Mouse (Mus musculus) right cerebral cortex, adult 18-20 months (tissue): ENCODE results near the gene Arcn1.
"Not testable (repeated sequence)": the region's sequence is repeated elsewhere in the genome, so short reads cannot be mapped to it uniquely, and the experiment has no call there.

Experiments used
- DNase-seq: peaks from one replicate; pipeline ENCODE4 v3.0.0; 2022; ENCODE audit warnings: mixed read lengths

The Arcn1 gene

DNA sequence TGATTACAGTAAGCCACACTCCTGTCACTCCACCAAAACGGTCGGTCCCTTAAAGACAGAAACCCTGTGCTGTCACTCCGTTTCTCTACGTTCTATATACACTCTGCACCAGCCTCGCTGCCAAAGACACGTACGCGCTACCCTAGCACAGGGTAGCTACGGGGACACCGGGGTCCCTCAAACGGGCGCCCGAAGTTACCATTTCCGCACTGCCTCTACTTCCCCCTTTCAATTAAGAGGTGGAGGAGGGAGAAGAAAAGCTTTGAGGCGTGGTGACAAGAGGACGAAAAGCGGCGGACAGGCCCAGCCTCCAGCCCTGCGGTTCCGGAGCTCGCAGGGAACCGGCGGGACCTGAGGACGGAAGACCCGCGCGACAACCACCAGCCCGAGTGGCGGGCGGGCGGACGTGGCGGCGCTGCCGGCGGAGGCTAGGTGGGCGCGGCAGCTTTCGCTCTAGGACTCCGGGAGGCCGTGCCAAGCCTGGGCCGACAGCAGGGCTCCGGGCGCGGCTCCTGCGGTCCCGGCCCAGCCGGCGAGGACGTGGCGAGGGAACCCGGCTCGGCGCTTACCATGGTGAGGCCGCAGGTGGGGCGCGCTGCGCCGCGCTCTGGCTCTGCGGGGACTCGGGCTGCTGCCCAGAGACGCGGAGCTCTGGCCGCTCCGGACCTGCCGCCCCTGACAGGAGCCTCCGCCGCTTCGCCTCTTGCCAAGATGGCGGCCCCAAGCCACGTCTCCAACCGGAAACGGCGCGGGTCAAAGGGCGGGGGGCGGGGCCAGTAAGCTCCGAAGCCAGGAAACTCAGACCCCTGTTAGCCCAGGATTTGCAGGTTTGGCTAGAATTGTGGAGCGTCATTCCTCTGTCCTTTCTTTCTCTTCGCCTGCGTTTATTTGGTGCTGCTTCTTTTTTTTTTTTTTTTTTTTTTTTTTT is at the start of gene Arcn1, which contains the start of gene Ift46:
Gene Arcn1, minus strand, starts transcription at position 745 of the 928 bp plus-strand sequence.
Gene Ift46, plus strand, starts transcription at position 808 of the 928 bp plus-strand sequence.
- peak; percentile 87 for DNase-seq

DNA sequence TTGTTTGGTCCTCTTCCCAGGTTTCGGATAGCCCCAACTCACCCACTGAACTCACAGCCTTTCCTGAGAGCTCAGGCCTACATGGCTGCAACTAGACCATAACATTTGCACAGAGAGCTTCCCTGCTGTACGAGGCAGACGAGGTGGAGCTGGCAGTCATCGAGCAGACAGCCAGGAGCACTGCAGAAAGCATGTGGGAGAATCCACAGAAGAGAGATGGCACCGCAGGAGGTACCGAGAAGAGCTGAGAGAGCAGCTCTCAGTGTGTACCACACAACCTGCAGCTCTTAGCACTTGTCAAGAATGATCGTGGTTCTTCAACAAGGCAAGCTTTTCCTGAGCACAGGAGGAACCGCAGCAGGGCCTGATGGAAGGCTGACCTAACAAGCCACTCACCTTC is 46.5 kb upstream of the Arcn1 start:
- DNase-seq, result no peak

DNA sequence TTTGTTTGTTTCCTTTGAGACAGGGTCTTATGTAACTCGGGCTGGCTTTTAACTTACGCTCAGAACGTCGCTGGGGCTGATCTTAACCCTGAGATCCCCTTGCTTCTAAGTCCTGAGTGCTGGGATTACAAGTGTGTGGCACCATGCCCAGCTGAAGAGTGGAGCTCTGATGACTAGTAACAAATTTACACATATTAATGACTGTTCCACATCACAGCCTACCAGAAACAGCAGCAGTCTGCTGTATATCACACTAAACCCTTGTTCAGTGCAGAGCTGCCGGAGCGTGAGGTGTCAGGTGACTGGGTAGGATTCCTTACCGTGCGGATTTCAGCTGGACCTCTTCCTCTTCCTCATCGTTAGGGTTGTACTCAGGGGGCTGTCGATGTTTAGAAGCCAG is 42.7 kb upstream of the Arcn1 start:
- DNase-seq, result no peak

DNA sequence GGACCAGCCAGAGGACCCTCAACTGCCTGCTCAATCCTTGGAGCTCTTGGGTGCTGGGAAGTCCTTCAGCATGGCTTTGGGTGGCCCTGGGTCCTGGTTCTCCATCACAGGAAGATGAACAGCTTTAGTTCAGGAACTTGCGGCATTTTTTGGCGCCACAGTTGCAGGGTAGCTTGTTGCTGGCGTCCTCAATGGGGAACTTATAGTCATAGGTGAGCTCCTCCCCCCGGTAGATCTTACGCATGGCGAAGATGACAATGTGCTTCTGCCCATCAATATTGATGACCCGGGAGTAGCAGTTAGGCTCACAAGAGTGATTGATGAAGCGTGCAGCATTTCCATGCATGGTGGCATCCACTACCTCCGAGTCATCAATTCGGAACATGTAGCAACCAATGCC is 40.1 kb upstream of the Arcn1 start:
- DNase-seq, result no peak

DNA sequence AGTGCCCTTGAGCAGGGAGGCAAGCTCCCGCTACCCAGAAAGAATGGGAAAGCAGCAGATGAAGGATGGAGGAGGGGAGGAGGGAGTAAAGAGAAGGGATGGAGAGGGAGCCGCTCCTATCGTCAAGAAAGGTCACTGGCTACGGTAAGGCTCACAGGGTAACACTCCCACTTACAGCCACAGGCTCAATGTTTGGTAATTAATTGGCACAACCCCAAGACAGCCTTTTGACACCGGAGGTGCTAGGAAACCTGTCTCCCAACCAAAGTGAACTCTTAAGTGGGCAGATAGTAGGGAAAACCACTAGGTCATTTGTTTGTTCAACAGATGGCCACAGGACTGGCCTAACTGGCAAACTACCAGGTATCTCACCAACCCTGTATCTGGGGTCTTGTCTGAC is 39.5 kb upstream of the Arcn1 start:
- DNase-seq, result no peak

DNA sequence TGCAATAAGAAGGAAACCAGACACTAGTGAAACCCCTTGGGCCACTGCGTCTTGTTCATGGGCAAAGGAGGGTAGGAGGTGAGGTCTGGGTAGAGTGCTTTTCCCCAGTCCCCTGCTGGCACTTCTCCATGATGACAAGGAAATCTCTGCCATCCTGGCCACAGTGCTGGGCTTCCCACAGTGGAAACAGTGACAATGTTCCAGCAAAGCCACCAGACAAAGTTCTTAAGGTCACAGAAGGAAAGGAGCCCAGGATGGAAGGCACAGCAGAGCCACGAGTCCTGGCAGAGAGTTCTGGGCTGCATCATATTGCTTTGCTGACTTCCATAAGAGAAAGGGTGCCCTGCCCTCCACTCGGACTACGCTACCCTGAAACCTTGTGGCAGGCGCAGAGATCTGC is 37.9 kb upstream of the Arcn1 start:
- DNase-seq, result no peak

DNA sequence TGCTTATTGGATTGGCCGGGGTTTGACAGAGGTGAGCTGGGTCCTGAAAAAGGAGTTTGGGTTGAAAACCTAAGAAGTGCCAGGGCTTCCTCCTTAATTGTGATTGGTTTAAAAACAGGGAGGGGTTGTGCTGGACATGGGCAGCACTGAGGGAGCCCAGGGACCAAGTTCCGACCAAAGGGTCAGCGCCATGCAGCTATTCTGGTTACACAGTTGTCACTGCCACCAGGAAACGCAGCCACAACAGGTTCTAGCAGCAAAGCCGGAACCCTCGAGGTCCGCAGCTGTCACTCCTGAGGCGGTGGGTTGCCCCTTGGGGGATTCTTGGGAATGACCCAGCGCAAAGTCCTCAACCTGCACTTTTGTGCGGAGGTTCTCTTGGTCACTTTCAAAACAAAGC is 37.0 kb upstream of the Arcn1 start:
- DNase-seq, result no peak

DNA sequence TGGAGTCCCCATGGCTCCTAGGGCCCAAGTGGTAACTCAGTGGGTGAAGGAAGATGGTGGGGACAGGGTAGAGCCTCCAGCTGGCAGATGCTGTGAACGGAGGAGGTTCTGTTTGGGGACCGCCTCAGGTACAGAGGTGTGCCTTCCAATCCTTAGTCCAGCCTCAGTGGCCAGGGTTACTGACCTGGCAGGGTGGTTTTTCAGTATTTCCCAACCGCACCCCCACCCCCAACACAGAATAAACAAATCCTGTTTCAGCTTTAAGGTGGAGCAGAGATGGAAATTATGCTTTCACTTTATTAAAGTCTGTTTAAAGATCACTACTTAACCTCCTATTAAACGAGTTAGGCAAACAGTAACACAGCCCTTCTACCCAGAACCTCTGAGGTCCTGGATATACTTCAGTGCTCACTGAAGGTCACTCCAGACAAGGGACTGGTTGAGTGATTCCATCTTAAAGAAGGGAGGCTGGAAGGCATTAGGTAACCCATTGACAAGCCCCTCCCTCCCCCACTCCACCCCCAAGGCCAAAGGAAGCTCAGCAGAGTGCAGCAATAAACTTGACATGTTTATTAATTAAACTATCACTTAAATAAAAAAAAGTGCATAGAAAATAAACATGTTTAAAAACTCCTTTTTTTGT is 35.3 kb upstream of the Arcn1 start, which contains the start of gene Ttc36:
Gene Ttc36, minus strand, starts transcription at position 265 of the 643 bp plus-strand sequence.
- DNase-seq, result no peak

DNA sequence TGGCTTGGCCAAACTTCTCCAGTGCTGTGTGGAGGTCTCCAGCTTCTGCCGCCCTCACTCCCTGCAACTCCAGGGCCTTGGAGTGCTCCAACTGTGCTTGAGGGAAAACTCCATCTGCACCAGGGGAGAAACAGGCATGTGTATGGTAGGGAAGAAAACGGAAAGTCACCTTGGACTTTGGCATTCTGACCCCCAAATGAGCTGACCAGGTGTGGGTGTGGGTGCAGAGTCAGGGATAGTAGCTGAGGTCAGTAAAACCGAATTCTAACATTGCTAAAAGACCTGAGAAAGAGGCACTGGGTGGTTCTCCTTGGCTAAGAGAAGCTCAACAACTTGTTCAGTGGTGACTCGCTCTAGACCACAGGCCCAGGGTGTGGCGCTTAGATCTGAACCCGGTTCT is 34.0 kb upstream of the Arcn1 start:
- DNase-seq, result no peak

DNA sequence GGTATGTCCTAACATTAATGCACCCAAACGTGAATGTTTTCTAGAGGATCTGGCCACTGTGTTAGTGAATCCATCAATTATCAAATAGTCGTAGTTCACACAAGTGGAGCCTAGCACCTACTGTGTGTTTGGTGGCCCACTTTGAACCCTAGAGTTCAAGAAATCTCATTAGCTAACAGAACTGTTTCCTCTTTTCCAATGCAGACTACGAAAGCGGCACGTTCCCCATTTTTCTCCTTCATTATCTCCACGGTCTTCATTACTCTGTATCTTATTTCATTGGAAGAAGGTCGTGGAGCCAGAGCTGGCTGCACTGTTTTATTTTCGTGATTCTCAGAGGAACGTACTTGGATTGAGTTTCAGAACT is 32.3 kb upstream of the Arcn1 start:
- DNase-seq, result no peak

DNA sequence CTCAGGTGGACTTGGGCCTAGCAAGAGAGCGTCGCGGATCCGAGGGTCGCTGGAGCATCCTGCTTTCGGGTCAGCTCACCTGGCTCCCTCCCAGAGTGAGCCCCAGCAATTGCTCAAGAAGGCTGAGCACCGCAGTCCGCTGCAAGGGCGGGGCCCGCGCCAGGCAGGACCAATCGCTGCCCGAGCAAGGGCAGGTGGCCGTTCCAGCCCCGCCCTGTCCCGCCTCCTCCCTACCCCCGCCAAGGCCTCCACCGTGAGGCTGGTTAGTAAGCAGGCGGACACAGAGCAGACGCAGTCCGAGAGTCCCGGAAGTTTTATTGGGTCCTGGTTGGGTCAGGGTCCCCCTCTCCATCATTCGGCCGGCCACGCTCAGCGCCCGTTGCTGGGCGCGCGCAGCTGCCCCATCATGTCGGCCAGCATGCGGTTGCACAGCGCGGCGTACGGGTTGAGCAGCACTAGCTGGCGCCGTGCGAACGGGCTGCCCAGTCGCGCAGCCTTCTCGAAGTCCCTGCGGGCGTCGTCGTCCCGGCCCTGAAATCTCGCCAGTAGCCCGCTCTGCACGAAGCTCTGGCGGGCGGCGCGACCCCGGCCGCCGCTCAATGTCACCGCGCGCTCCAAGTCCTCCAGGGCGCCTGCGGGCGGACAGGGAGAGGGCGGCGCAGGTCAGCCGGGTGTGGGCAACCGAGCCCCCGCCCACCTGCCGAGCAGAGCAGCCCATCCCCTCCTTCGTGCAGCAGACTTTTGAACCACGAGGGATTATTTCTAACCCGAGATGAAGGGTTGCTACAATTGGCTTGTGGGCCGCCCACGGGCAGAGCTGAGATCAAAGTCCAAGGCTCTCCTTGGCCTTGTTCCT is 31.7 kb upstream of the Arcn1 start, which contains the start of gene Tmem25:
Gene Tmem25, minus strand, starts transcription at position 206 of the 856 bp plus-strand sequence.
- DNase-seq, result peak; percentile 94

DNA sequence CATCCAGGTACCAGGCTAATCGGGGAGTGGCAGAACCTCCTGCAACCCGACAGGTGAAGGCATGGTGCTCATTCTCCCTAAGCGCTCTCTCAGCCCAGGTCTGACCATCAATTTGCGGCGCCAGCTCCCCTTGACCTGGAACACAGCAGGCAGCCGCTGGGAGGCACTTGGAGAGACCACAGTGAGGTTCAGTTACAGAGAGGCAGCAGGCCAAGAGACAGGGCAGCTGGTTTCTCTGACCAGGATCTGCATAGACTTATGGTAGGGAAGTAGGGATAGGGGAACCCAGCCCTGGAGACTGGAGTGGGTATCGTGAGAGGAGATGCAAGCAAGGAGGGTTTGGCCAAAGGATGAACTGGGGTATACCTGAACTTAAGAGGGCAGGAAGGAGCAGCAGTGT is 30.7 kb upstream of the Arcn1 start:
- DNase-seq, result no peak

DNA sequence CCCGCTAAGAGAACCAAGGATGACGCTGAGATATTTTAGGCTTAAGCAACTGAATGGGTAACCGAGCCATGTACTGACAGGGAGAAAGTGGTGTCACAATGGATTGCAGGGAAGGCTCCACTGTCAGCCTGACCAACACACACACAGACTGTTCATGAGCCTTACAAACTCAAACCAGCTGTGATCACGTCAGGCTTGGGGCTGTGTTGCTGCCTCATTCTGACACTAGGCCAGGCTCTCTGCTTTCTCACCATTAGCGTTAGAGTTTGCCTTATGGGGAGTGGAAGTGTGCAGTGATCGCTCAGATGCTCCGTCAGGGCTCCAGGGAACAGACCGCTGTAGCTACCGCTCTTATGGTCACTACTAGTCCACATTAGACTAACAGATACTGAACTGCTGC is 25.2 kb upstream of the Arcn1 start:
- no peak for DNase-seq

DNA sequence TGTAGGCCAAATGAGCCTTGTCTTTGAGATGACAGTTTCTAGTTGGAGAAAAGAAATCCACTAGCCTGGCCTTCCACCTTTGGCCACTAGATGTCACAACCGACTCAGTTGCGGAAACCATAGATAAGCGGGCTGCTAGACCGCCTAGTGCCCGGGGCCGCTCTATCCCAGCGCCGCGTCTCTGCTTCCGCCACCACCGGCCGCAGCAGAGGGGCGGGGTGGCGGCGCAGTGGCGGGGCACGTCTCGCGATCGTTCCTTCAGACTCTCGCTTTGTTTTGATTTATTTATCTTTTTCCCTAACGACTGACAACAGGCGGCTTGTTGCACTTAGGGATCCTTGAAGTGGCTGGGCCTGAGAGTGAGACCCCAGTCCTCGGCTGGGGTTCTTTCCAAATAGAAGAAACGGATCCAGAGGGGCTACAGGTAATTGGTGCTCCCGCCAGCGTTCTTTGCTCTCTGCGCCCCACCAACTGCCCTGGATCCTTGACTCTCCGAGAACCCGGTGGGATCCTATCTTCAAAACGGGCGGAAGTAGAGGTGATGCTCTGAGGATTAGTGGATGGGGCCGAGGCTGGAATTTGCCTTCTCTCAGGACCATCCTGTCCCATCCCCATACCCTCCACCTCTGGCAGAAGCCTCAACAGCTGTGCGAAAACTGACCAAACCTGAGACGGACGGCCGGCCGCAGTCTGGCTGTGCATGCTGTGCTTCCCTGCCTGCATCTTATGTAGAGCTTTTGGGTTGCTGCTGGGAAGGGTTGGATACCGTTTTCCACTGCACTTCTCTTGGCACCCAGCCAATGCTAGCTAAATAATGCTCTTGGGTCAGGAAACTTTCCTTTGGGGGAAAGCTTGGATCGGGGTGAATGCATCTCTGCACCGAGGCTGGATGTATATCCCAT is 5.4 kb upstream of the Arcn1 start:
- peak; percentile 94 for DNase-seq

DNA sequence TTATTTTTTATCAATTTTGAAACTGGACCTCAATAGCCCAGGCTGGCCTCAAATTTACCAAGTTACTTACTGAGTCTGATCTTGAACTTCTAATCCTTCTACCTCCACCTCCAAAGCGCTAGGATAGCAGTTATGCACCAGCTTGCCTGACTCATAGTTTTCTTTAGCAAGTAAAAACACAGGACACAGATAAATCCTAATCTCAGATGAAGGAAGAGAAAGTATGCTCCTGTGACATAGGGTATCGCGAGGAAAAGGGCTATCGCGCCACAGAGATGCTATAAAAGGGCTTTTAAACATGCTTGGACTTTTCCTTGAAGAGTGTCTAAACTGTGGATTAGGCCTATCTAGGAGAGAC is 4.7 kb upstream of the Arcn1 start:
- DNase-seq, result no peak

DNA sequence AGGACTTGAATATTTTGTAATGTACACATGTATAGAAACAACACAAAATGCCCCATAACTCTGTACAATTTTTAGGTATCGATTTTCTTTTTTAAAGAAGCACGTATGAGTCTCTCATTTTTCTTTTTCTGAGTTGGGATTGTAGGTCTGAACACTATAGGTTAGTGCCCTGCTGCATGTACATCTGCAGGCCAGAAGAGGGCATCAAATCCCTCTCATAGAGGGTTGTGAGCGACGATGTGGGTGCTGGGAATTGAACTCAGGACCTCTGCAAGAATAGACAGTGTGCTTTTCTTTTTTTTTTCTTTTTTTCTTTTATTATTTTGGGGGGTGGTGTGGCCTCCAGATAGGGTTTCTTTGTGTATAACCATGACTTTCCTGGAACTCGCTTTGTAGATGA is 3.7 kb upstream of the Arcn1 start:
- DNase-seq, result no peak

DNA sequence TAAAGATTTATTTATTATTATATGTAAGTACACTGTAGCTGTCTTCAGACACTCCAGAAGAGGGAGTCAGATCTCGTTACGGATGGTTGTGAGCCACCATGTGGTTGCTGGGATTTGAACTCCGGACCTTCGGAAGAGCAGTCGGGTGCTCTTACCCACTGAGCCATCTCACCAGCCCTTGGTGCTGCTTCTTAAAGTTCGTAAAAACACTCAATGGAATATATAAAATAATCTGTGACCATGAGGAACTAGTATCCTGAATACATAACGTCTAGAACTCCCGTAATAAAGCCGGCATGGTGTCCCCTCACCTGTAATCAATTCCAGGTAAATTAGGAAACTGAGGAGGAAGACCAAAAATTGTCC is 367 bp upstream of the Arcn1 start:
- DNase-seq, result not testable (repeated sequence)

DNA sequence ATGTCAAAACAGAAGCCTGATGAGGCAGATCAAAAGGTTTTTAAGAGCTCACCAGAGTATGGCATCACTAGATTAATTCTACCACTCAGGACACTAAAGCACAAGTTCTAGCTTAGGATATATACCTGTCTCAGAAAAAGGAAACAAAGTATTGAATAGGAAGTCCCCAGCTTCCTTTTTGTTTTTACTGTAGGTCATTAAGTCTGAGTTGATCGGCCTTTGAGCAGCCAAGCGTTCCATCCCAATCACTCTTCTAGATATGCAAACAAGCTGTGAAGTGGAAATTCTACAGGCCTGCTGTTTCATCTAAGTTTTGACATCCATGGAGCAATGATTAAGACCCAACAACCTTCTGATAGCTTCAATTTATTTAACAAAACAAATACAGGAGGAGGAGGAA is 6.8 kb downstream of the Arcn1 start:
- no peak for DNase-seq

DNA sequence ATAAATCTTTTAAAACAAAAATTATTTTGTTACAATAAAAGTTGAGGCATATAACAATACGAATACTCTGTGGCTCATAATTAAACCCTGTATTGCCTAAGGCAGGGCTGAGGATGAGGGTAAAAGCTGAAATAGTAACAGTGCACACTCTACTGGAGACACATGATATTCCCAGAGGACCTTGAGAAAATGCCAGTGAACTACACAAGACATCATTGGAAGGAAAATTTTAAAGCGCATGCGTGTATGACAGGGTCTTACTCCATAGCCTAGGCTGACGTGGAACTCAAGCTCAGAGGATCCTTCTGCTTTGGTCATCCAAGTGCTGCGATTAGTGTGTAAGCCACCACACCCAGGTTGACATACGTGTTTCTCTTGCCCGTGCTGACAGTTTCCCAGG is 19.2 kb downstream of the Arcn1 start:
- DNase-seq, result no peak

DNA sequence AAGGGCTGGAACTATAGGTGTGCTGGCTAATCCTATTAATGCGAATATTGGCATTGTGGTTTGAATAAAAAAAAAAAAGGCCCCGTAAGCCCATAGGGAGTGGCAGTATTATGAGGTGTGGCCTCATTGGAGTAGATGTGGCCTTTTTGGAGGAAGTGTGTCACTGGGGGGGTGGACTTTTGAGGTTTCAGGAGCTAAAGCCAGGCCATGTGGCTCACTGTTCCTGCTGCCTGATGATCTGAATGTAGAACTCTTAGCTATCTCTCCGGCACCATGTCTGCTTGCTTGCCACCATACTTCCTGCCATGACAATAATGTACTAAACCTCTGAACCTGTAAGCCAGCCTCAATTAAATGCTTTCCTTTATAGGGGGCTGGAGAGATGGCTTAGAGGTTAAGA is 20.3 kb downstream of the Arcn1 start:
- no peak for DNase-seq

DNA sequence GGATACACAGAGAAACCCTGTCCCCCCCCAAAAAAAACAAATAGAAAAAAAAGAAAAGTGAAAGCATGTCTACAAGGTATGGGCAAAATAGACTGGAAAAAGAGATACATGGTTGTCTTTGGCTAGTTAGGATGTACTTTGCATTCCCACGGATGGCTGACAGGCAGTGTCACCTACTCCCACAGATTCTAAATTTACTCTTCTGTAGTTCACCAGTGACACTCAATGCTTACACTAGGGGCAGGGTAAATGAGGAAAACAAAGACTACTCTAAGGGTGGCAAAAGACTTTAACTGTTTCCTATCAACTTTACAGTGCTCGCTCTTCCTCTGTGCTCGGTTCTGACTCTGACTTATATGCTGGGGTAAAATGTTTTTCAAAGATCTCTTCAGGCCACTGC is 21.0 kb downstream of the Arcn1 start:
- DNase-seq, result no peak

DNA sequence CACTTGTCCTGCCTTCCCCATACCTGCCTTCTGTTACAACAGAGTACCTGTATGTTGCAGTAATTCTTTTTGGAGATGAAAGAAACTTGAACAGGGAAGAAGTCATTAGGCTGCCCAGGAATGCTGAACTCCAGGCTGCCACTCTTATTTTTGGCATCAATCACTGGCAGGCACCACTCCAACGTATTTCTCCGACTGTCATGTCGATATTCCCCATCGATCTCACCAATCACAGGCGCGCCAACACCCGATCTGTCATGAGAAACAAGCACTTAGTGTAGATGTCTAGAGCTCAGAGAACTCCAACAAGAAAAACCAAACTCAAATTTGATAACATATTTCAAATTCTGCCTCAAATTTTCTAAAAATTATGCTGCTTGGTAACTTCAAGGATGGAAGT is 22.3 kb downstream of the Arcn1 start:
- no peak for DNase-seq
